Mouse (Mus musculus) liver, adult (tissue): Measurements from ENCODE around the gene Zbtb49.

ENCODE experiments used
- GATA4 ChIP-seq: IDR thresholded peaks from 2 replicates; pipeline ENCODE4 v1.6.1; 2014; ENCODE audit warnings: mild to moderate bottlenecking, low read length; ENCODE audit not compliant: insufficient replicate concordance

Zbtb49 gene

DNA sequence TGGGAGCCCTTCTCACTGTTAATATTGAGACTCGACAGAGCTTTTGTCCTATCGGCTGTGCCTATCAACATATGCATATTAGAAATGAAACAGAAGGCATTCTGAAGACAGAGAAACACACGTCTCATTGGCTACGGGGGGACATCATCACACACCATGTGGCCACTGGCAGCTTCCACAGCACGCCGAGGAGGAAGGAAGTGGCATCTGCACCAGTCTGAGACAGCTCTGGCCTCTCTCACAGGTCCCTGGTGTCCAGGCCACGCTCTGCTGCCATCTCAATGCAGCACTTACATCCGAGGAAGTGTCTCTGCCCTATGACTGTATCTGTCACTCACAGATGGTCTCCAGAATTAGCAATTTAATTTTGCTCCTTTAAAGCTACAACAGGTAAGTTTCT lies 8.6 kb downstream of the Zbtb49 start:
- no peak for TF ChIP-seq GATA4

DNA sequence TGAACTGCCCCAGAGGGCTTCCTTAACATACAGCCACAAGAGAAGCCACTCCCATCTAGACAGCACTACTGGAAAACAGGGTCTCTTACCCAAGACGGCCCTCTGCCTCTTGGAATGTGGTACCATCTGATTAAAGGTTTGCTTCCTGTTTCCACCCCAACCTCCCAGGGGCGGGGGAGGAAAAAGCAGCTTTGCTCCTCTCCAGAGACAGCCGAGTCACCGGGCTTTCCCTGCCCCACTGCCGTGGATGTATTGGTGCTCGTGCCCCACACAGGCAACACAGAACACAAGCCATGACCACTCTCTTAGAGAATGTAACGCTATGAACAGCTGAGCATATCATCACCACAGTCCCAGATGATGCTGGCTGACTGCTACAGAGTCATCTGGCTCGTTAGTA lies 11.3 kb downstream of the Zbtb49 start:
- TF ChIP-seq GATA4: no peak

GRCm38 (mm10) chr5:38205303-38205726 lies 14.9 kb downstream of the Zbtb49 start:
- peak; percentile 74; the same call in 1 of the 2 replicates for TF ChIP-seq GATA4

DNA sequence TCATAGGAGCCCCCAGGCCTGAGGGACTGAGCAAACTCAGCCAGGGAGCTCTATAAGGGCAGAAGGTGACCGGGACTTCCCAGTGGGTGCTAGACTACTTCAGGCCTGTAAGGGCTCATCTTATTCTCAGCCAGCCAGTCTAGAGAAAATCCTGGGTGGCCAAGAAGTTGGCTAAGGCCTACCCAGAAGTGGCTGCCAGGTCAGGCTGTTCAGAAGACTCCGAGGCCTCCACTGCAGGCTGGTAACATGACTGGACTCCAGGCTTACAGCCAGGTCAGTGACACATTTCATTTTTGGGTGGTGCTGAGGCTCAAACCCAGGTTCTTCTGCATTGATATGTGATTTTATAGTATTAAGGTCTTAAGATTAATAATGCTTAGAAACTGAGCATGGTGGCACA lies 20.6 kb downstream of the Zbtb49 start:
- TF ChIP-seq GATA4: no peak

DNA sequence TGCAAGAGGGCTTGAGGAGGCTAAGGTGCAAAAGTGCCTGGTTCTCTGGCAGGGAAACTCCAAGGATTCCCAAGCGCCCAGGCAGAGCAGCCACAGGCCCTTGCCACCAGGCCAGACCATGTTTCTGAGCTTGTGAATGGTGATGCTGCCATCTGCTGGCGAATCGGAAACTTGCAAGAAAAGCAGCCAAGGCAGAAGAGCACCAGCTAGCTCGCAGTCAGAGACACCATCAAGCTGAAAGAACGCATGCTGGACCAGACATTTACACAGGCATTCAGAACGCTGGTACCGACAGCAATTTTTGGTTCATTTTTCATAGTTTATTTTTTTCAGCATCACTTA lies 22.8 kb downstream of the Zbtb49 start:
- TF ChIP-seq GATA4: no peak

- TF ChIP-seq GATA4: no peak
Observed at GRCm38 (mm10) chr5:38196821-38197481, 23.3 kb downstream of the Zbtb49 start.

DNA sequence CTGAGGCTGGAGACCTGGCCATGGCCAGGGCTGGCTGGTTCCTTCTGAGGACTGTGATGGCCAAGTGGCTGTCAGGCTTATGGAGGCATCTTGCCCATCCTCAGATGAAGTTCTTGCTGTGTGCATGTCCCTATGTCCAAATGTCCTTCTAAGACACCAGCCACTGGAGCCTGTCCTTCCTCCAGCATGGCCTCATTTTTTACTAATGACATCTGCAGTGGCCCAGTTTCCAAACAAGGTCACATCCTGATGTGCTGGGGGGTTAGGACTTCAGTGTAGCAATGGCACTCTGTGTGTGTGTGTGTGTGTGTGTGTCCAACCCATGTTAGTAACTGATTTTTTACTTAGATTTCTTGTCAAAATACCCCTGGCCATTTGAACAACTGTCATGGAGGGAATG lies 24.3 kb downstream of the Zbtb49 start:
- no peak for TF ChIP-seq GATA4

DNA sequence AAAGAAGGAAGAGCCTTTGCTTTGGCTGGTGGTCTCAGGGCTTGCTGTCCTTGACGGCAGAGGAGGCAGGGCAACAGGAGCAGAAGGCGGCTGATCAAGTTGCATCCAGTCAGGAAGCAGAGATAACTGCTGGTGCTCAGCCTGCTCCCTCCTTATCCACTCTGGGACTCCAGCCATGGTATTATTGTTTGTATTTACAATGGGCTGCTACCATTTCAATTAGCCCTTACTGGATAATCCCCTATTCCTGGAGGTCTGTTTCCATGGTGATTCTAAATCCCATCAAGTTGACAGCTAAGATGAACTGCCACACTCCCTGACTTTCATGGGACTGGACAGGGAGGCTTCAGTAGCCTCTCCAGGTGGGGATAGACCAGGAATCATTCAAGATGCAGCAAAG lies 25.3 kb downstream of the Zbtb49 start:
- no peak for TF ChIP-seq GATA4

- no peak for TF ChIP-seq GATA4
Observed at GRCm38 (mm10) chr5:38190907-38191306, 29.4 kb downstream of the Zbtb49 start.

DNA sequence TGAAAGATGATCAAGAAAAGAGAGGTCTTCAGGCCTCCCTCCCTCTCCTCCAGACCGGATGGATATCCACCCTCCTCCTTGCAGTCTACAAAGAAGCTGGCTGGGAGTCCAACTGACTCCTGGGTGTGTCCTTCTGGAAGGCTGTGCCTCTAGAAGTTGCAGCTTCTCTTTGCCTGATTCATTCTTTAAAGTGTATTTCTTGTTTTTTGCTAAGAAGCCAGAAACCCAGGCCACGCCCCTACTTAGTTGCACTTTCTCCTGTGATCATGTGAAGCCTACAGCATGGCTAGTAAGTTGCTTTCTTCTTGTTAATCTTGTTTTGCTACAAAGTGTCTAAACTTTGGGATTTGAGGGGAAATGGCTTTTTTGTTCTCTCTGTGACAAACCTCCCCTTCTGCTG lies 33.3 kb downstream of the Zbtb49 start:
- no peak for TF ChIP-seq GATA4

GRCm38 (mm10) chr5:38184688-38185285 lies 35.5 kb downstream of the Zbtb49 start:
- no peak for TF ChIP-seq GATA4

- TF ChIP-seq GATA4: no peak
Observed at GRCm38 (mm10) chr5:38174256-38174912, 45.9 kb downstream of the Zbtb49 start.

DNA sequence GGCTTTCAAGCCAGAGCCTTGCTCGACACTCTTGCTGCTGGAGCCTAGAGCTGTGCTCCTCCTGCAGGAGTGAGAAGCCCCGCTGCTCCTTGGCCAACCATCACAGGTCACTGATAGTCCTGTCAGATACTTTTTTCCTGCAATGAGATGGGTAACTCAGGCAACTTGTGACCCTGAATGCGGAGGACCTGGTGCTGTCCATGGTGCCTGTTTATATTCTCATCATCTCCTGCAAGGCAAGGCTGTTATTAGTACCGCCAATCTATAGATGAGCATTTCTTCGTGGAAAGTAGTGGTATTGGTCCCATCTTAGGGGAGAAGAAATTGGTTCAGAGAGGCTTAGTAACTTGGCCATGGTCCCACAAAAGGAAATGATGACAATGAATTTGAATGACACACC lies 46.5 kb downstream of the Zbtb49 start:
- no peak for TF ChIP-seq GATA4

- no peak for TF ChIP-seq GATA4
Observed at GRCm38 (mm10) chr5:38168497-38168896, 51.8 kb downstream of the Zbtb49 start.

- no peak for TF ChIP-seq GATA4
Observed at GRCm38 (mm10) chr5:38159634-38160413, 60.4 kb downstream of the Zbtb49 start, which contains the start of gene Nsg1. TSS of gene Nsg1 (minus strand) at chr5:38159907.
